Mouse (Mus musculus) bone marrow macrophage, adult 2 months (primary cell): ENCODE data around the gene Vwa8. TPM values are rescaled to one million over a fixed set of nuclear protein-coding genes. Genes with fewer than 3 reads are reported as not detected.

ENCODE experiments used
- H3K27ac ChIP-seq: 2 replicates; pipeline ENCODE4 v1.5.1; 2012; ENCODE audit warnings: low read depth, low read length; ENCODE audit not compliant: insufficient read depth
- H3K4me1 ChIP-seq: 2 replicates; pipeline ENCODE4 v1.6.1; 2012; ENCODE audit warnings: low read length; ENCODE audit not compliant: control insufficient read depth, insufficient read depth
- H3K4me3 ChIP-seq: 2 replicates; pipeline ENCODE4 v1.5.1; 2012; ENCODE audit warnings: mild to moderate bottlenecking, low read length, moderate library complexity; ENCODE audit not compliant: insufficient read depth
- CTCF ChIP-seq: IDR thresholded peaks from 2 replicates; pipeline ENCODE4 v1.5.1; 2012; ENCODE audit warnings: low read depth, mild to moderate bottlenecking, low read length, moderate library complexity
- POLR2A ChIP-seq: IDR thresholded peaks from 2 replicates; pipeline ENCODE4 v1.6.1; 2012; ENCODE audit warnings: mild to moderate bottlenecking, low read depth, low read length, borderline replicate concordance
- polyA plus RNA-seq: library from polyadenylated mRNA; stranded (reverse); fragments of >200 nt; gene quantifications from 2 replicates; pipeline ENCODE4 v1.2.4, GENCODE M21; 2012; ENCODE audit not compliant: missing spikeins, insufficient read depth, insufficient read length

The Vwa8 gene
- polyA plus RNA-seq, 1 experiment, result 19.3 TPM

- no peaks in the 10 kb centered on the region for H3K4me1 ChIP-seq
- TF ChIP-seq CTCF (no peak), POLR2A (no peak)
- H3K27ac ChIP-seq, result no peak overlapping the region
- H3K4me3 ChIP-seq, result no peak overlapping the region
Observed at GRCm38 (mm10) chr14:79209813-79210212, 361.0 kb downstream of the Vwa8 start.

GRCm38 (mm10) chr14:79212380-79212991, 363.6 kb downstream of the Vwa8 start:
- TF ChIP-seq POLR2A, result no peak
- no peak for TF ChIP-seq CTCF
- no peak overlapping the region for H3K27ac ChIP-seq
- no peak overlapping the region for H3K4me3 ChIP-seq
- no peaks in the 10 kb centered on the region for H3K4me1 ChIP-seq

- H3K4me1 ChIP-seq, result no peaks in the 10 kb centered on the region
- H3K27ac ChIP-seq, result no peak overlapping the region
- no peak overlapping the region for H3K4me3 ChIP-seq
- no peak for TF ChIP-seq CTCF
- no peak for TF ChIP-seq POLR2A
Observed at GRCm38 (mm10) chr14:79214129-79214528, 365.3 kb downstream of the Vwa8 start.

GRCm38 (mm10) chr14:79214660-79215249, 365.9 kb downstream of the Vwa8 start:
- no peak overlapping the region for H3K4me3 ChIP-seq
- no peak overlapping the region for H3K27ac ChIP-seq
- H3K4me1 ChIP-seq, result no peaks in the 10 kb centered on the region
- TF ChIP-seq CTCF, result no peak
- TF ChIP-seq POLR2A, result no peak

- no peak overlapping the region for H3K27ac ChIP-seq
- no peak for TF ChIP-seq POLR2A
- TF ChIP-seq CTCF, result no peak
Observed at GRCm38 (mm10) chr14:79216366-79216765, 367.5 kb downstream of the Vwa8 start.

GRCm38 (mm10) chr14:79223431-79224036, 374.7 kb downstream of the Vwa8 start:
- no peak overlapping the region for H3K27ac ChIP-seq
- no peaks in the 10 kb centered on the region for H3K4me1 ChIP-seq
- H3K4me3 ChIP-seq, result no peak overlapping the region
- TF ChIP-seq POLR2A (no peak), CTCF (no peak)

More at GRCm38 (mm10) chr14:79216366-79216765, 367.5 kb downstream of the Vwa8 start:
- H3K4me3 ChIP-seq, result no peak overlapping the region
- H3K4me1 ChIP-seq, result no peaks in the 10 kb centered on the region

- TF ChIP-seq CTCF (no peak), POLR2A (no peak)
- H3K27ac ChIP-seq, result no peak overlapping the region
- H3K4me3 ChIP-seq, result no peak overlapping the region
- H3K4me1 ChIP-seq, result no peaks in the 10 kb centered on the region
Observed at GRCm38 (mm10) chr14:79225458-79225857, 376.6 kb downstream of the Vwa8 start.

- H3K27ac ChIP-seq, result no peak overlapping the region
- H3K4me1 ChIP-seq, result no peaks in the 10 kb centered on the region
- no peak for TF ChIP-seq POLR2A
- no peak for TF ChIP-seq CTCF
- no peak overlapping the region for H3K4me3 ChIP-seq
Observed at GRCm38 (mm10) chr14:79226056-79226455, 377.2 kb downstream of the Vwa8 start.

GRCm38 (mm10) chr14:79226741-79227140, 377.9 kb downstream of the Vwa8 start:
- Histone ChIP-seq H3K27ac (no peak overlapping the region), H3K4me1 (no peaks in the 10 kb centered on the region), H3K4me3 (no peak overlapping the region)
- TF ChIP-seq CTCF (no peak), POLR2A (no peak)

- Histone ChIP-seq H3K27ac (no peak overlapping the region), H3K4me3 (no peak overlapping the region)
- no peak for TF ChIP-seq CTCF
- no peak for TF ChIP-seq POLR2A
Observed at GRCm38 (mm10) chr14:79227955-79228354, 379.1 kb downstream of the Vwa8 start.

More at GRCm38 (mm10) chr14:79227955-79228354, 379.1 kb downstream of the Vwa8 start:
- no peaks in the 10 kb centered on the region for H3K4me1 ChIP-seq
